Mouse (Mus musculus) embryonic facial prominence, embryonic 12.5 days (tissue): ENCODE results near the gene Agmat. TPM values are rescaled to one million over a fixed set of nuclear protein-coding genes. Genes with fewer than 3 reads are reported as not detected.

ENCODE experiments used
- ATAC-seq: fragments of 200-750 bp; cut with Nextera tagmentation; 2 replicates; pipeline ENCODE4 v1.8.0; 2017; ENCODE audit not compliant: insufficient number of reproducible peaks, insufficient read depth, low FRiP score, low TSS enrichment
- H3K27ac ChIP-seq: fragments of 300-500 bp; sonication (generic); 2 replicates; pipeline ENCODE4 v1.5.1; 2016; ENCODE audit warnings: mild to moderate bottlenecking
- H3K27me3 ChIP-seq: fragments of 300-500 bp; sonication (generic); 2 replicates; pipeline ENCODE4 v1.6.1; 2016; ENCODE audit warnings: mild to moderate bottlenecking, moderate library complexity
- H3K36me3 ChIP-seq: fragments of 300-500 bp; sonication (generic); 2 replicates; pipeline ENCODE4 v1.6.1; 2016; ENCODE audit warnings: mild to moderate bottlenecking
- H3K4me1 ChIP-seq: fragments of 300-500 bp; sonication (generic); 2 replicates; pipeline ENCODE4 v1.6.1; 2016
- H3K4me2 ChIP-seq: fragments of 300-500 bp; sonication (generic); replicated peaks from 2 replicates; pipeline ENCODE4 v1.6.1; 2016; ENCODE audit warnings: mild to moderate bottlenecking, moderate library complexity
- H3K4me3 ChIP-seq: fragments of 300-500 bp; sonication (generic); 2 replicates; pipeline ENCODE4 v1.5.1; 2016; ENCODE audit warnings: mild to moderate bottlenecking
- H3K9ac ChIP-seq: fragments of 300-500 bp; sonication (generic); 2 replicates; pipeline ENCODE4 v1.6.1; 2016; ENCODE audit warnings: mild to moderate bottlenecking, moderate library complexity
- H3K9me3 ChIP-seq: fragments of 300-500 bp; sonication (generic); 2 replicates; pipeline ENCODE4 v1.6.1; 2016; ENCODE audit warnings: mild to moderate bottlenecking, moderate library complexity
- WGBS: fragments of 180-500 bp; shearing (Covaris S2); methylation state at CpG from one replicate; pipeline ENCODE4 v1.1.7; 2016; 5-methylcytosine and 5-hydroxymethylcytosine counted together
- polyA plus RNA-seq: library from polyadenylated mRNA; unstranded; fragments of >200 nt; fragmentation: Nextera tagmentation; extraction: Ambion mirVana; gene quantifications from 2 replicates; pipeline ENCODE4 v1.2.1, GENCODE M21; 2016

Gene Agmat
- polyA plus RNA-seq, 1 experiment from 2014 or later, result not detected

- H3K27me3 ChIP-seq, result no peaks in the 10 kb centered on the region
- no peak for ATAC-seq
- no peak overlapping the region for H3K4me2 ChIP-seq
- no peak overlapping the region for H3K27ac ChIP-seq
- H3K9me3 ChIP-seq, result no peaks in the 10 kb centered on the region
- H3K9ac ChIP-seq, result no peak overlapping the region
- H3K4me3 ChIP-seq, result no peak overlapping the region
- 86% methylated on average over 7 of the region's 7 CpGs for WGBS
- H3K4me1 ChIP-seq, result peaks cover 13% of the 10 kb centered on the region
- H3K36me3 ChIP-seq, result 0 out of 2 replicates have a peak, but pooled peaks cover 18% of the 10 kb centered on the region
Observed at GRCm38 (mm10) chr4:141796356-141796755, 49.9 kb downstream of the Agmat start.

- no peak for ATAC-seq
- no peaks in the 10 kb centered on the region for H3K27me3 ChIP-seq
- H3K27ac ChIP-seq, result no peak overlapping the region
- H3K9ac ChIP-seq, result no peak overlapping the region
- no peaks in the 10 kb centered on the region for H3K9me3 ChIP-seq
- 0 out of 2 replicates have a peak, but pooled peaks cover 18% of the 10 kb centered on the region for H3K36me3 ChIP-seq
- no peak overlapping the region for H3K4me3 ChIP-seq
- WGBS, result 77% methylated on average over 4 of the region's 4 CpGs
- H3K4me1 ChIP-seq, result peaks cover 13% of the 10 kb centered on the region
- H3K4me2 ChIP-seq, result no peak overlapping the region
Observed at GRCm38 (mm10) chr4:141796954-141797353, 50.5 kb downstream of the Agmat start.

- ATAC-seq, result no peak
- Histone ChIP-seq H3K9ac (no peak overlapping the region), H3K4me1 (peaks cover 13% of the 10 kb centered on the region), H3K9me3 (no peaks in the 10 kb centered on the region), H3K27me3 (no peaks in the 10 kb centered on the region), H3K27ac (no peak overlapping the region), H3K4me3 (no peak overlapping the region), H3K36me3 (0 out of 2 replicates have a peak, but pooled peaks cover 18% of the 10 kb centered on the region), H3K4me2 (no peak overlapping the region)
- 92% methylated on average over 5 of the region's 5 CpGs for WGBS
Observed at GRCm38 (mm10) chr4:141797545-141797944, 51.1 kb downstream of the Agmat start.

- Histone ChIP-seq H3K27me3 (no peaks in the 10 kb centered on the region), H3K27ac (no peak overlapping the region), H3K4me2 (no peak overlapping the region), H3K36me3 (peaks cover 51% of the 10 kb centered on the region), H3K9me3 (no peaks in the 10 kb centered on the region), H3K4me3 (no peak overlapping the region), H3K4me1 (no peaks in the 10 kb centered on the region), H3K9ac (no peak overlapping the region)
- no peak for ATAC-seq
- 84% methylated on average over 4 of the region's 4 CpGs for WGBS
Observed at GRCm38 (mm10) chr4:141804105-141804504, 57.6 kb downstream of the Agmat start.

GRCm38 (mm10) chr4:141805886-141806285, 59.4 kb downstream of the Agmat start:
- no peak overlapping the region for H3K27ac ChIP-seq
- no peaks in the 10 kb centered on the region for H3K4me1 ChIP-seq
- H3K9me3 ChIP-seq, result no peaks in the 10 kb centered on the region
- 95% methylated on average over 8 of the region's 8 CpGs for WGBS
- H3K36me3 ChIP-seq, result peaks cover 65% of the 10 kb centered on the region
- no peaks in the 10 kb centered on the region for H3K27me3 ChIP-seq
- no peak overlapping the region; the same call in 1 of the 2 replicates for H3K9ac ChIP-seq
- ATAC-seq, result no peak
- no peak overlapping the region for H3K4me2 ChIP-seq
- no peak overlapping the region for H3K4me3 ChIP-seq

Other genes with a start within 250 kb of the Agmat start
- gene Spen, start 208.1 kb upstream of the Agmat start, polyA plus RNA-seq, result 15.0 and 15.9 TPM in 2 replicates
- 71.3 and 77.2 TPM in 2 replicates for gene Fblim1, start 140.6 kb upstream of the Agmat start, polyA plus RNA-seq
- gene Tmem82, start 128.0 kb upstream of the Agmat start, polyA plus RNA-seq, result 0.54 and 0.56 TPM in 2 replicates
- gene Slc25a34, start 122.9 kb upstream of the Agmat start, polyA plus RNA-seq, result not detected in 2 replicates
- 9.8 and 10.6 TPM in 2 replicates for gene Plekhm2, start 81.8 kb upstream of the Agmat start, polyA plus RNA-seq
- 1.5 TPM in 1 of 2 replicates, not detected in the other for gene Rsc1a1, start 61.1 kb upstream of the Agmat start, polyA plus RNA-seq
- 28.7 and 29.5 TPM in 2 replicates for gene Ddi2, start 23.3 kb upstream of the Agmat start, polyA plus RNA-seq
- gene Dnajc16, start 44.3 kb downstream of the Agmat start, polyA plus RNA-seq, result 4.1 and 4.7 TPM in 2 replicates
- 18.1 and 21.9 TPM in 2 replicates for gene Casp9, start 46.9 kb downstream of the Agmat start, polyA plus RNA-seq
- gene Cela2a, start 79.5 kb downstream of the Agmat start, polyA plus RNA-seq, result not detected in 2 replicates
- gene Ctrc, start 99.7 kb downstream of the Agmat start, polyA plus RNA-seq, result not detected in 2 replicates
- 54.3 and 58.1 TPM in 2 replicates for gene Efhd2, start 128.2 kb downstream of the Agmat start, polyA plus RNA-seq